Mouse (Mus musculus) testis, adult 2 months (tissue): Measurements from ENCODE around the gene Fem1a.

ENCODE experiments used
- CTCF ChIP-seq: fragments of 200-500 bp; IDR thresholded peaks from 2 replicates; pipeline ENCODE4 v1.5.1; 2012; ENCODE audit warnings: low read depth, mild to moderate bottlenecking, inconsistent platforms, low read length, moderate library complexity; ENCODE audit not compliant: control insufficient read depth, insufficient read depth, insufficient replicate concordance
- POLR2A ChIP-seq: fragments of 200-500 bp; IDR thresholded peaks from 2 replicates; pipeline ENCODE4 v1.6.1; 2012; ENCODE audit warnings: low read depth, mild to moderate bottlenecking, inconsistent platforms, low read length, moderate library complexity; ENCODE audit not compliant: control insufficient read depth

DNA sequence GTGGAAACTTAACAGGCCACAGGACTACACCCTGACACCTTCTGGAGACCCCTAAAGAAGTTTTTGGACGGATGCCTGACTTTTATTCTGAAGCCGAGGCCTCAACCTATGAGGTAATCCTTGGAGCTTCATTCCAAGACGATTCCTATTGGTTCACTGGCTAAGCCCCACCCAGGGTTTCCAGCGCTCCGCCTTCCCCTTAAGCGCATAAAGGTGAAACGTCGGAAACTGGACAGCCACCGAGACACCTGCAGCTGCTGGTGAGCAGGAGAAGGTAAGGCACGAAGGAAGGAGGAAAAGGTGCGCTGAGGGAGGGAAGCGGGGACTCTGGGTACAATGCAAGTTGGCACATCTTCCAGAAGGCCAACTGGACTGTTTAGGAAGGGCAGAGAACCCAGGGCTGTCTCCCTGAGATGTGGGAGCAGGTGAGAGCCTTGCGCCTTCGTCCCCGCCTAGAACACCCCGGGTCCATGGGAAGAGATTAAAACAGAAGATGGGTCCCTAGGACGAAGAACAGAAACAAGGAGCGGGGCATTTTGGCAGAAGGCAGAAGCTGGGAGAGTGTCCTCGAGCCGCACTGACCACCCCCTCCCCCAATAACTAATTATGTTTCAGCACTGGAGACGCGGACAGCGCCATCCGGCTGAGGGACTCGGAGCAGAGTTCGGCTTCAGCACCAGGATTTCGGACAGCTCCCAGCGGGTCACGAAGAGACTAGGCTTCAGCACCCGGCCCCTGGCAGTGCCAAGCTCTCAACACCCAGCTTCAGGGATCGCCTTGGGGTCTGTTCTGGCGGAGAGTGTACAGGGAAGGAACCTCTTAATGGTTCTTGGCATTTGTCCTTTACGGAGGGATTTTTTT is 14.8 kb upstream of the Fem1a start:
- no peak for TF ChIP-seq CTCF
- no peak for TF ChIP-seq POLR2A
